Mouse (Mus musculus) liver, adult 2 months (tissue): ENCODE measurements at regions not wholly inside any gene's neighbourhood (a gene's known extent, or its start where the extent isn't known, plus 50 kb on each side); places are given as distances from the start of the nearest gene placed in this dataset.

ENCODE experiments used
- CTCF ChIP-seq: fragments of 200-500 bp; IDR thresholded peaks from 2 replicates; pipeline ENCODE4 v1.5.1; 2011; ENCODE audit warnings: low read depth, low read length, control low read depth
- POLR2A ChIP-seq: fragments of 200-500 bp; IDR thresholded peaks from 2 replicates; pipeline ENCODE4 v1.6.1; 2011; ENCODE audit warnings: low read length, control low read depth; ENCODE audit not compliant: insufficient read depth; ENCODE audit errors: extremely low read depth

DNA sequence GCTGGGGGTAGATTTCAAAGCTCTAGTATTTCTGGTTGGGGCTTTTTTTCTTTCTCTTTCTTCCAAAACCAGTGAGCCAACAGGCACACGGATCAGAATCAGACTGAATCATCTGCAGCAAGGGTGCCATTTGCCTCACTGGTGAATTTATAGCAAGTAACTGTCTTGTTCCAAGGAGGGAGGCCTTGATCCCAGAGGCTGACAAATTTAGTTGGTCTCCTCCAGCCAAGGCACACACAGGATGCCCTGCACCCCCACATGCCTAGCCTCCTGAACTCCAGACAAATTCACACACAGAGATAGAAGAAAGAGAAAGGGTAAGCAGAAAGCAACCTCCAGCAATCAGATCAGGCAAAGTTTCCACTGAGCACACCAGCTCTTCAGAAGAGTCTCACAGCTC lies 87.5 kb downstream of the Duxbl3 start:
- TF ChIP-seq POLR2A (no peak), CTCF (no peak)
